Mouse (Mus musculus): ENCODE measurements around the gene Mink1. TPM values are rescaled to one million over a fixed set of nuclear protein-coding genes. Genes with fewer than 3 reads are reported as not detected.

The Mink1 gene
- polyA plus RNA-seq, 1 experiment from 2014 or later = 17.7 TPM

- DNase-seq (ENCODE audit: low spot score) (peak; percentile 88), ATAC-seq (replicated peaks; ENCODE audit: low FRiP score) (peak; percentile 70)
- Histone ChIP-seq H3K4me1 (replicated peaks; ENCODE audit: control insufficient read depth, insufficient read depth, low read length) (0 out of 2 replicates have a peak, but pooled peaks cover 2% of the 10 kb centered on the region), H3K4me3 (ENCODE audit: low read depth, low read length) (peak within 1 kb of the TSS; percentile 49), H3K9ac (ENCODE audit: low read length) (peak within 1 kb of the TSS; percentile 63), H3K4me2 (ENCODE audit: low read depth, low read length, severe bottlenecking) (peak within 1 kb of the TSS; percentile 91), H3K27me3 (ENCODE audit: control insufficient read depth, insufficient read depth, low read length) (peaks cover 4% of the 10 kb centered on the region; the same call in 1 of the 2 replicates), H3K9me3 (ENCODE audit: control insufficient read depth, low read length) (no peaks in the 10 kb centered on the region), H3K27ac (ENCODE audit: low read depth, low read length) (no peak within 1 kb of the TSS), H3K36me3 (ENCODE audit: control insufficient read depth, insufficient read depth, low read length) (no peaks in the 10 kb centered on the region)
- 1% methylated on average over 51 of the region's 65 CpGs for WGBS
Measured at GRCm38 (mm10) chr11:70539877-70540587, 22.6 kb upstream of the Mink1 start, which contains the start of gene Pld2. TSS of gene Pld2 (plus strand) at chr11:70540064.

- Histone ChIP-seq H3K36me3 (ENCODE audit: control insufficient read depth, insufficient read depth, low read length) (no peaks in the 10 kb centered on the region), H3K4me3 (ENCODE audit: low read depth, low read length) (peak overlapping the region; percentile 49), H3K9me3 (ENCODE audit: control insufficient read depth, low read length) (no peaks in the 10 kb centered on the region), H3K27ac (ENCODE audit: low read depth, low read length) (no peak overlapping the region), H3K9ac (ENCODE audit: low read length) (no peak overlapping the region), H3K4me1 (replicated peaks; ENCODE audit: control insufficient read depth, insufficient read depth, low read length) (0 out of 2 replicates have a peak, but pooled peaks cover 2% of the 10 kb centered on the region), H3K4me2 (ENCODE audit: low read depth, low read length, severe bottlenecking) (no peak overlapping the region; the same call in 1 of the 2 replicates), H3K27me3 (ENCODE audit: control insufficient read depth, insufficient read depth, low read length) (peaks cover 4% of the 10 kb centered on the region; the same call in 1 of the 2 replicates)
- no peak for DNase-seq (ENCODE audit: low spot score)
- WGBS = 91% methylated on average over 7 of the region's 7 CpGs
- ATAC-seq (replicated peaks; ENCODE audit: low FRiP score) = no peak
Measured at GRCm38 (mm10) chr11:70540928-70541327, 21.8 kb upstream of the Mink1 start.

GRCm38 (mm10) chr11:70541415-70541814, 21.3 kb upstream of the Mink1 start:
- Histone ChIP-seq H3K4me2 (ENCODE audit: low read depth, low read length, severe bottlenecking) (no peak overlapping the region), H3K27ac (ENCODE audit: low read depth, low read length) (no peak overlapping the region), H3K9ac (ENCODE audit: low read length) (no peak overlapping the region), H3K4me1 (replicated peaks; ENCODE audit: control insufficient read depth, insufficient read depth, low read length) (0 out of 2 replicates have a peak, but pooled peaks cover 2% of the 10 kb centered on the region), H3K4me3 (ENCODE audit: low read depth, low read length) (no peak overlapping the region), H3K27me3 (ENCODE audit: control insufficient read depth, insufficient read depth, low read length) (peaks cover 4% of the 10 kb centered on the region; the same call in 1 of the 2 replicates), H3K36me3 (ENCODE audit: control insufficient read depth, insufficient read depth, low read length) (no peaks in the 10 kb centered on the region), H3K9me3 (ENCODE audit: control insufficient read depth, low read length) (no peaks in the 10 kb centered on the region)
- DNase-seq (ENCODE audit: low spot score) = no peak
- ATAC-seq (replicated peaks; ENCODE audit: low FRiP score) = no peak
- 85% methylated on average over 5 of the region's 5 CpGs for WGBS

- Histone ChIP-seq H3K4me3 (ENCODE audit: low read depth, low read length) (no peak overlapping the region), H3K27me3 (ENCODE audit: control insufficient read depth, insufficient read depth, low read length) (peaks cover 4% of the 10 kb centered on the region; the same call in 1 of the 2 replicates), H3K4me1 (replicated peaks; ENCODE audit: control insufficient read depth, insufficient read depth, low read length) (0 out of 2 replicates have a peak, but pooled peaks cover 2% of the 10 kb centered on the region), H3K9me3 (ENCODE audit: control insufficient read depth, low read length) (no peaks in the 10 kb centered on the region), H3K27ac (ENCODE audit: low read depth, low read length) (no peak overlapping the region), H3K9ac (ENCODE audit: low read length) (no peak overlapping the region), H3K4me2 (ENCODE audit: low read depth, low read length, severe bottlenecking) (no peak overlapping the region), H3K36me3 (ENCODE audit: control insufficient read depth, insufficient read depth, low read length) (no peaks in the 10 kb centered on the region)
- 73% methylated on average over 7 of the region's 7 CpGs for WGBS
- no peak for ATAC-seq (replicated peaks; ENCODE audit: low FRiP score)
- no peak for DNase-seq (ENCODE audit: low spot score)
Measured at GRCm38 (mm10) chr11:70544496-70544895, 18.2 kb upstream of the Mink1 start.

GRCm38 (mm10) chr11:70551526-70551925, 11.2 kb upstream of the Mink1 start:
- H3K36me3 ChIP-seq (ENCODE audit: control insufficient read depth, insufficient read depth, low read length) = no peaks in the 10 kb centered on the region
- ATAC-seq (replicated peaks; ENCODE audit: low FRiP score) = no peak
- WGBS = 86% methylated on average over 8 of the region's 8 CpGs
- H3K27me3 ChIP-seq (ENCODE audit: control insufficient read depth, insufficient read depth, low read length) = no peaks in the 10 kb centered on the region
- no peak overlapping the region for H3K9ac ChIP-seq (ENCODE audit: low read length)
- no peak overlapping the region for H3K4me2 ChIP-seq (ENCODE audit: low read depth, low read length, severe bottlenecking)
- H3K27ac ChIP-seq (ENCODE audit: low read depth, low read length) = no peak overlapping the region
- no peak for DNase-seq (ENCODE audit: low spot score)
- no peaks in the 10 kb centered on the region for H3K9me3 ChIP-seq (ENCODE audit: control insufficient read depth, low read length)
- no peaks in the 10 kb centered on the region for H3K4me1 ChIP-seq (replicated peaks; ENCODE audit: control insufficient read depth, insufficient read depth, low read length)
- H3K4me3 ChIP-seq (ENCODE audit: low read depth, low read length) = no peak overlapping the region

- Histone ChIP-seq H3K27me3 (ENCODE audit: control insufficient read depth, insufficient read depth, low read length) (no peaks in the 10 kb centered on the region), H3K4me2 (ENCODE audit: low read depth, low read length, severe bottlenecking) (no peak overlapping the region), H3K4me3 (ENCODE audit: low read depth, low read length) (no peak overlapping the region), H3K27ac (ENCODE audit: low read depth, low read length) (no peak overlapping the region), H3K36me3 (ENCODE audit: control insufficient read depth, insufficient read depth, low read length) (no peaks in the 10 kb centered on the region), H3K9ac (ENCODE audit: low read length) (no peak overlapping the region), H3K9me3 (ENCODE audit: control insufficient read depth, low read length) (no peaks in the 10 kb centered on the region), H3K4me1 (replicated peaks; ENCODE audit: control insufficient read depth, insufficient read depth, low read length) (no peaks in the 10 kb centered on the region)
- WGBS = 37% methylated on average over 7 of the region's 7 CpGs
- no peak for ATAC-seq (replicated peaks; ENCODE audit: low FRiP score)
- DNase-seq (ENCODE audit: low spot score) = no peak
Measured at GRCm38 (mm10) chr11:70553940-70554339, 8.7 kb upstream of the Mink1 start.

GRCm38 (mm10) chr11:70557545-70557944, 5.1 kb upstream of the Mink1 start:
- Histone ChIP-seq H3K4me2 (ENCODE audit: low read depth, low read length, severe bottlenecking) (no peak overlapping the region), H3K9ac (ENCODE audit: low read length) (no peak overlapping the region), H3K9me3 (ENCODE audit: control insufficient read depth, low read length) (no peaks in the 10 kb centered on the region), H3K4me1 (replicated peaks; ENCODE audit: control insufficient read depth, insufficient read depth, low read length) (peaks cover 3% of the 10 kb centered on the region; the same call in 1 of the 2 replicates), H3K27ac (ENCODE audit: low read depth, low read length) (no peak overlapping the region), H3K36me3 (ENCODE audit: control insufficient read depth, insufficient read depth, low read length) (no peaks in the 10 kb centered on the region), H3K27me3 (ENCODE audit: control insufficient read depth, insufficient read depth, low read length) (no peaks in the 10 kb centered on the region), H3K4me3 (ENCODE audit: low read depth, low read length) (no peak overlapping the region)
- ATAC-seq (replicated peaks; ENCODE audit: low FRiP score) = no peak
- 89% methylated on average over 9 of the region's 9 CpGs for WGBS
- DNase-seq (ENCODE audit: low spot score) = no peak

- H3K27me3 ChIP-seq (ENCODE audit: control insufficient read depth, insufficient read depth, low read length) = no peaks in the 10 kb centered on the region
- H3K9me3 ChIP-seq (ENCODE audit: control insufficient read depth, low read length) = no peaks in the 10 kb centered on the region
- peak overlapping the region; percentile 89 for H3K4me2 ChIP-seq (ENCODE audit: low read depth, low read length, severe bottlenecking)
- no peaks in the 10 kb centered on the region for H3K36me3 ChIP-seq (ENCODE audit: control insufficient read depth, insufficient read depth, low read length)
- H3K27ac ChIP-seq (ENCODE audit: low read depth, low read length) = 0 out of 2 replicates have a peak overlapping the region, but pooled peaks have one; percentile 25
- no peak for ATAC-seq (replicated peaks; ENCODE audit: low FRiP score)
- H3K9ac ChIP-seq (ENCODE audit: low read length) = peak overlapping the region; percentile 81; the same call in 1 of the 2 replicates
- peaks cover 9% of the 10 kb centered on the region for H3K4me1 ChIP-seq (replicated peaks; ENCODE audit: control insufficient read depth, insufficient read depth, low read length)
- 2% methylated on average over 2 of the region's 2 CpGs for WGBS
- peak overlapping the region; percentile 85 for H3K4me3 ChIP-seq (ENCODE audit: low read depth, low read length)
- DNase-seq (ENCODE audit: low spot score) = no peak
Measured at GRCm38 (mm10) chr11:70561937-70562286, 769 bp upstream of the Mink1 start.
